Mouse (Mus musculus): ENCODE measurements around the gene Insr. TPM values are rescaled to one million over a fixed set of nuclear protein-coding genes. Genes with fewer than 3 reads are reported as not detected.

Insr gene
- total RNA-seq, 2 experiments from 2014 or later: 59.8 to 61.2 TPM

DNA sequence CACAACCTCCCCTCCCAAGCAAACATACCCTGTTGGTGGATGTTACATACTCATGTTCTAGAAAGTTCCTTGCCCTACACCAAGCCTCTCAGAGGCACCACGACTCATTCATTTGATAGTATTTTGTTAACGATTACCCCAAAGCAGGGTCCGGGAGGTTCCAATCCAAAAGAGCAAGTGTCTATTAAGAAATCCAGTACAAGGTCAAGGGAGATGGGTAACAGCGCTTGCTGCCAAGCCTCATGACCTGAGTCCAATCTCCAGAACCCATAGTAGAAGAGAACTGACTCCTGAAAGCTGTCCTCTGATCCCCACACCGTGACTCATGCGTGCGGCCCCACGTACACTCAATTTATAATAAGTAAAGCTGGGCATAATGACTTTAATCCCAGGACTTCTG, 3.4 kb downstream of the Insr start:
- intact Hi-C loops (cut with DNase I): no loop called here
- no peak for DNase-seq

GRCm38 (mm10) chr8:3275189-3275588, 4.2 kb downstream of the Insr start:
- no peak for DNase-seq
- intact Hi-C loops (cut with DNase I): no loop called here

- no peak for DNase-seq
- intact Hi-C loops (cut with DNase I): no loop called here
Observed at GRCm38 (mm10) chr8:3273799-3274198, 5.6 kb downstream of the Insr start.

- intact Hi-C loops (cut with DNase I): no loop called here
Observed at GRCm38 (mm10) chr8:3267449-3267761, 12.0 kb downstream of the Insr start.

DNA sequence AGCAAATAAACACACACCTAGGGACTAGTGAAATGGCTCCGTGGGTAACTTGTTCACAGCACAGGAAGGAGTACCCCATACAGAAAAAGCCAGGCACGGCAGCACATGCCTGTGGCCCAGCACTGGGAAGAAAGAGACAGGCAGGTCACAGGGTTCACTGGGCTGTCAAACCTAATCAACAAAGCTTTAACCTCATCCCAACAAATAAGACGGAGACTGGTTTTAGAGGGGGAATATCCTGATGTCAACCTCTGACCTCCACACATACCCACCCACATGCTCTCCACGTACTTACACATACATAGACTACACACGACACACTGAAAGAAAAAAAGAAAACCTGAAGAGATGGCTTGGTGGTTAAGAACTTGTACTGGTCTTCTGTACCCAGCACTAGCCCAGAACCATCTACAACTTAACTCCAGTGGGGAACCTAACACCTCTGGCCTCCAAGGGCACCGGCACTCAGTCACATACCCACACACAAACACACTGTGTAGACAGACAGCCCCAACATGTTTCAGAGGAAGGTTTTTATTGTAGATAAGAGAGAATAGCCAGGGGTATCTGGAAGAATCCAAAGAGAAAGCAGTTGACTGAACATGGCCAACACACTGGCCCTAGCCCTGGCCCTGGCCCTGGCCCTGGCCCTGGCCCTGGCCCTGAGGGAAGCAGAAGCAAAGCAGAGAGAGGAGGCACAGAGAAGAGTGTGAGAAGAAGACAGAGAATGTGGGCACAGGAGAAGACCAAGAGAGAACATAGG, 12.6 kb downstream of the Insr start:
- no peak for DNase-seq
- intact Hi-C loops (cut with DNase I): no loop called here

More at GRCm38 (mm10) chr8:3267449-3267761, 12.0 kb downstream of the Insr start:
- no peak for DNase-seq

GRCm38 (mm10) chr8:3265182-3265581, 14.2 kb downstream of the Insr start:
- no peak for DNase-seq
- intact Hi-C loops (cut with DNase I): no loop called here

GRCm38 (mm10) chr8:3262779-3263178, 16.6 kb downstream of the Insr start:
- DNase-seq: no peak
- intact Hi-C loops (cut with DNase I): no loop called here

DNA sequence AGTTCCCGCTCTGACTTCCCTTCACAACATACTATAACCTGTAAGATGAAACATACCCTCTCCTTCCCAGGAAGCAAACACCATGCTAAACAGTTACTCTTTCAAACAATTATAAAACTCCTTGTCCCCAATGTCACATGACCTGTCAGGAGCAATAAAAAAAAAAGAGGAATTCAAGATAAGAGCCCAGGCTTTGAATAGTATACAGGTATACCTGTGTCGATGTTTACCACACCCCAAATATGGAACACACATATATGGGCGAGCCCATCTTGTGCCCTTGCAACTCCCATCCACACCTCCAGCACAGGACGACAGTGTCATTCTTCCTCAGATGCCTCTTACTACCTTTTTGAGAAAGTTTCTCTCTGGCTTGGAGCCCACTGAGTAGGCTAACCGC, 18.3 kb downstream of the Insr start:
- intact Hi-C loops (cut with DNase I): no loop called here
- no peak for DNase-seq

DNA sequence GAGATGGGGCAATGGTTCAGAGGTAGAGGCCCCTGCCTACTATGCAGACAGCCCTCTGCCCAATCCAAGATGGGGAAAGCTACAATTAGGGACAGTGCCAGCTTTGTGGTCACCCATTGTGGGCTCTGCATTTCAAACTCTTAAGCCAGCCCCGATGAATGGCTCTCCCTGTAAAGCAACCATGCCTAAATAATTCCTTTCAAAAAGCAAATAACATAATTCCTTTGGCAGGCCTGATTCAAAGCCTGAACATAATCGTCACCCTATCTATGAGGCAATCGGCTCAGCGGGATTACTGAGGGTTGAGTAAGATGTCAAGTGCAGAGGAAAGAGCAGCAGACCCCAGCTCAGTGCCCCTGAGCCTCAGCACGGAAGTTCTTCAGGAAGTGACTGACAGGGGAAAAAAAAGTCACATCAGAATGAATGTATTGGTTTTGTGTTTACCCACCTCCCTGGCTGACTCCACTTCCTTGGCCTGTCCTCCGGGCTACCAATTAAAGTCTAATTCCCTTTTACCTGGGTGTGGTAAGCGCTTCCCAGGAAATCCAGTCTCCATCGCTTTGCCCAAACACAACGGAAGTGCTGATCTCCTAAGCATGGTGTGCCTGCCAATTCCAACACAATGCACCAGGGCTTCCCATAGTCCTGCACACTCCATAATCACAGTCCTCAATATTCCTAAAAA, 19.1 kb downstream of the Insr start:
- no peak for DNase-seq
- intact Hi-C loops (cut with DNase I): no loop called here

- intact Hi-C loops (cut with DNase I): no loop called here
- DNase-seq: no peak
Observed at GRCm38 (mm10) chr8:3256147-3256940, 23.1 kb downstream of the Insr start.

- DNase-seq: no peak
- intact Hi-C loops (cut with DNase I): no loop called here
Observed at GRCm38 (mm10) chr8:3255321-3255720, 24.1 kb downstream of the Insr start.

GRCm38 (mm10) chr8:3253179-3253578, 26.2 kb downstream of the Insr start:
- no peak for DNase-seq
- intact Hi-C loops (cut with DNase I): no loop called here

GRCm38 (mm10) chr8:3252665-3253064, 26.8 kb downstream of the Insr start:
- no peak for DNase-seq
- intact Hi-C loops (cut with DNase I): no loop called here

DNA sequence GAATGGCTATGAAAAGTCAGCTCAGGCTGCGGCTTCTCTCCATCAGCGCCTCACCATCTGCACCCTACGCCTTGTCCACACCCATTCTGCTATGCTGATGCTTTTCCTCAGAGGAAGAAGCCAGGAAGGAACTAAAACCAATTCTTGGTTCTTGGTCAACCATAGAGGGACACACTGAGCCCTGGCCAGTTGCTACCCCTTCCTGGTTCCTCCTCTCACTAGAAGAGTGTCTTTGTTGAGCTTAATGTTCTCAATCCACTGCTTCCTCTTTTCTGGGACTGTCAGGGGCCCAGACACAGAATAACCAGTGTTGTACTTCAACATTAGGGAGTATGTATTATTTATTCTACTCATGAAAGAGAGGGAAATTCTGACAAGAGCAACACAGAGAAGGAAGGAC, 28.3 kb downstream of the Insr start:
- intact Hi-C loops (cut with DNase I): no loop called here
- DNase-seq: no peak

DNA sequence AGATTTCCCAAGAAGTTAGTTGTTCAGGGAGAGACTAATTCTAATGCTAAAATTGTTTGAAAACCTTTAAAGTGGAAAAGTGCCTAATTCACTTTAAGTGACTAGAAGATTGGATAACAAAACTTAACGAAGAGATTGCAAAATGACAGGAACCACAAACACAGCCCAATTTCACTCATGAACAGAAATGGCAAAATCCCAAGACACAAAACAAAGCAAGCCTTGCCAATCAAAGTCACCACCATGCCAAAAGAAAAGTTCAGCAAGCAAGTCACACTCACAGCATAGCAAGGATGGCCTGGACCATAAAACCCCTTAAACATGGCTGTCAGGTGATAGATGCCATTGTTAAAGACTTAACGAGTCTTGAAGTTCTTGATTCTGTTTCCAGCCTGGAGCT, 29.5 kb downstream of the Insr start:
- intact Hi-C loops (cut with DNase I): no loop called here
- no peak for DNase-seq

GRCm38 (mm10) chr8:3248704-3249103, 30.7 kb downstream of the Insr start:
- intact Hi-C loops (cut with DNase I): no loop called here
- no peak for DNase-seq

DNA sequence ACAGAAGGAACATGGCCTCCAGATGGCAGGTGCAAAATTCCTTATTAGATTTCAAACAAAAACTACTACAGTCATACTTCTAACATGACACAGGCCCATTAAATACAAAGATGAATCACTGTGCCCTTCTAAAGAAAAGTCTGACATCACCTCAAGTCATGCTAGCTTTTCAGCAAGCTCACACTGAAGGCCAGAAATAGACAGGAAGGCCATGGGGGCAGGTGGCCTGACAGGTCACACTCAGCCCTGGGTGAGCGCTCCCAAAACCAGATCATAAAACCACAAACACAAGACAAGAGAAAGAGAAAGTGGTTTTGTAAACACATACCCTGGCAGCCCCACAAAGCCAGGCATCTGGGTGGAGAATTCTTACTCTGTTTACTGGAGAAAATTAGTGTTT, 32.3 kb downstream of the Insr start:
- intact Hi-C loops (cut with DNase I): no loop called here
- DNase-seq: no peak

- intact Hi-C loops (cut with DNase I): no loop called here
- DNase-seq: no peak
Observed at GRCm38 (mm10) chr8:3243229-3243628, 36.2 kb downstream of the Insr start.

DNA sequence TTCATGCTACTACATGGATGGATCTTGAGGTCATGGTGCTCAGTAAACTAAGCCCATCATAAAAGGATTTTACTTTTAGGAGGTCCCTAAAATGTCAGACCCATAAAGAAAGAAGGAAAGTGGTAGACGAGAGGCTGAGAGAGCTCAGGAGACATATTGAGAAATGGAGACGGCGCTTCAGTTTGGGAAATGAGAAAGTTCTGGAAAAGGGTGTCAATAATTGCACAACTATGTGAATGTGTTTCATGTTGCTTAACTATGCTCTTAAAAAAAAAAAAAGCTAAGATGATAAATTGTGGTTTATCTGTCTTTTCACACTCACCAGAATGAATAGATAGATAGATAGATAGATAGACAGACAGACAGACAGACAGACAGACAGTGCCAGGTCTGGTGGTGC, 38.7 kb downstream of the Insr start:
- intact Hi-C loops (cut with DNase I): no loop called here
- DNase-seq: no peak

DNA sequence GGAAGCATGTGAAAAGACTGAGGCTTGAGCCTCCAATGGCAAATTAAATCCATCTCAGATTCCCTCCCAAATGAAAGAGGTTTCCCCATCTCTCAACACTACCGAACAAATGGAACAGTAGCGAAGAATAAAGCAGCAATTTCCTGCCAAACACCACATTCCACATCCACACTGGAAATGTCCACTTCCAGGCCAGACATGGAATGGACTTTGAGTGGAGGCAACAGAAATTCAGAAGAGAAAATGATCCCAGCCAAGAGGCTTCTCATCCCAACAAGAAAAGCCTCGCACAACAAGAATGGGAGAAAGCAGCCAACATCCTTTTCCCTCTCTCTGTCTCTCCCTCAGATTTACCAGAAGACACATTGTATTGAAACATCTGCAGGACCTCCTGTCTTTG, 39.8 kb downstream of the Insr start:
- intact Hi-C loops (cut with DNase I): no loop called here
- DNase-seq: no peak

- no peak for DNase-seq
- intact Hi-C loops (cut with DNase I): no loop called here
Observed at GRCm38 (mm10) chr8:3238792-3239191, 40.6 kb downstream of the Insr start.

- intact Hi-C loops (cut with DNase I): no loop called here
- DNase-seq: no peak
Observed at GRCm38 (mm10) chr8:3237319-3237718, 42.1 kb downstream of the Insr start.
